21 mouse cellular contexts compared by ENCODE assay signal in genomic region chr6:3376687-3377086, GRCm38 (mm10).
"Had no signal": no experiment of that assay in that cellular context is flagged by ENCODE, and none has a peak within 500 bp of the region (broad histone marks: within the 10 kb centered on the region; RNA-seq: fewer than 3 reads in every experiment).

No protein-coding gene starts in this region.

- DNase-seq: cerebellum, adult 2 months; cerebellum, adult 8-10 months; cerebellum, adult 9-10 months; cerebellum, adult 9-11 months; cerebellum, postnatal 10 days; cerebellum, postnatal 14 days; cerebellum, postnatal 25 days; cerebellum, postnatal 36 days; embryo, embryonic 11 days; forebrain, postnatal 0 days; gastrocnemius, adult 2 months; gastrocnemius, postnatal 10 days; gastrocnemius, postnatal 14 days; gastrocnemius, postnatal 25 days; gastrocnemius, postnatal 36 days; heart, adult 18-20 months; heart, adult 2 months had no signal

- ATAC-seq: forebrain, embryonic 13.5 days; forebrain, embryonic 14.5 days; forebrain, embryonic 15.5 days; forebrain, embryonic 16.5 days; forebrain, postnatal 0 days had no signal
